Mouse (Mus musculus): ENCODE results near the gene Xaf1.

The Xaf1 gene

GRCm38 (mm10) chr11:72361385-72362346 lies 60.2 kb downstream of the Xaf1 start:
- DNase-seq (ENCODE audit: low spot score in 2 of 2): peak; percentile 56 to 70

GRCm38 (mm10) chr11:72362347-72362741 lies 60.9 kb downstream of the Xaf1 start, which contains the start of gene Tekt1:
Tekt1 (minus strand) TSS chr11:72362442.
- DNase-seq (ENCODE audit: low spot score in 2 of 2): no peak
